Mouse (Mus musculus): Measurements from ENCODE around the gene Speer4f2.

DNA sequence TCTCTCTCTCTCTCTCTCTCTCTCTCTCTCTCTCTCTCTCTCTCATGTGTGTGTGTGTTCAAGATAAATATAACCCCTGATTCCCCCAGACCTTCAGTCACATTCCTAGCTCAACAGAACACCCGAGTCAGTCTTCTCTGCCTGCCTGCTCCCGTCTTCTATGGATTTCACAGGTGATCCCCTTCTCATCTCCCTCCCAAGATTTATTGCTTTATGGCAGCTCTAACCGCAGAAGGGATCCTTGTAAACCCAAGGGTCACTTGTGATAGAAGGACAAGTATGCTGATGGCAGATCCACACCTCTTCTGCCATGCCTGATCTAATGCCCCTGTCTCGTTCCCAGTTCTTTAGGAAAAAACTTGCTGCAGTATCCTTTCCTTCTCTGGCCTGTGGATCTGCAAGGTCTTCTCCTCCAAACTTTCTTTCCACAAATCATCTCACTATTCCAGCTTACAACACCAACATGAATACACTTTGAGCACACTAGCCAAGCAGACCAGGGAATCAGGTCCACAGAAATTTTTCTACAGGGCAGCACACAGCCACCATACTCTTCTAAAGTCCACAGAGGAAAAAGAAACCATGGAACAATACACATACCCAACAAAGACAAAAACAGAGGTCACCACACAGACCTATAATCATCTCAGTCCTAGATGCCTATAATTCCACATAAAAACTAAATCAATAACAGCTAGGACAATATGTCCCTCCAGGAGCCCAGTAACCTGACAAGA, 36.1 kb downstream of the Speer4f2 start:
- TF ChIP-seq CTCF (IDR thresholded peaks at IDR 0.05; ENCODE audit: extremely low read depth, insufficient read length, insufficient replicate concordance, low read depth, low read length) (no peak), POLR2A (IDR thresholded peaks at IDR 0.05; ENCODE audit: low read depth, low read length) (no peak)

Measured in small intestine, adult 2 months (tissue).